Mouse (Mus musculus): ENCODE measurements around the gene Eml4.

- TF ChIP-seq CTCF (IDR thresholded peaks at IDR 0.05; ENCODE audit: low read depth, low read length) (no peak), POLR2A (IDR thresholded peaks at IDR 0.05; ENCODE audit: extremely low read depth, insufficient read depth, low read length) (no peak)
Measured at GRCm38 (mm10) chr17:83466697-83467251, 116.0 kb downstream of the Eml4 start.
